Mouse (Mus musculus) myocyte (in vitro differentiated cells): ENCODE data around the gene Lalba.

Experiments used
- CEBPB ChIP-seq: IDR thresholded peaks from 2 replicates; pipeline ENCODE4 v1.6.1; 2011; ENCODE audit warnings: mild to moderate bottlenecking, moderate library complexity; ENCODE audit not compliant: poor library complexity, insufficient read depth, severe bottlenecking
- E2F4 ChIP-seq: IDR thresholded peaks from one replicate; pipeline ENCODE4 v1.6.1; 2011; ENCODE audit warnings: mild to moderate bottlenecking, control low read depth, moderate library complexity; ENCODE audit not compliant: insufficient read depth
- MAX ChIP-seq: IDR thresholded peaks from one replicate; pipeline ENCODE4 v1.6.1; 2011; ENCODE audit warnings: low read depth, mild to moderate bottlenecking, control low read depth
- MYOG ChIP-seq, 3 experiments: IDR thresholded peaks; one replicate each; pipeline ENCODE4 v1.6.1; 2011; ENCODE audit warnings: control low read depth in 2 of 3, low read depth in 2 of 3, mild to moderate bottlenecking in 2 of 3; ENCODE audit not compliant: insufficient read length in 2 of 3, control insufficient read depth in 1 of 3, insufficient read depth in 1 of 3
- POLR2A ChIP-seq: IDR thresholded peaks from one replicate; pipeline ENCODE4 v1.6.1; 2011; ENCODE audit warnings: low read depth, mild to moderate bottlenecking, control low read depth, moderate library complexity; ENCODE audit not compliant: insufficient read length
- POLR2AphosphoS2 ChIP-seq: IDR thresholded peaks from one replicate; pipeline ENCODE4 v1.6.1; 2011; ENCODE audit warnings: low read depth, control low read depth; ENCODE audit not compliant: insufficient read length
- REST ChIP-seq: IDR thresholded peaks from one replicate; pipeline ENCODE4 v1.6.1; 2011; ENCODE audit warnings: mild to moderate bottlenecking, control low read depth, moderate library complexity; ENCODE audit not compliant: insufficient read depth, insufficient read length
- USF1 ChIP-seq: IDR thresholded peaks from one replicate; pipeline ENCODE4 v1.6.1; 2011; ENCODE audit warnings: low read depth, mild to moderate bottlenecking, control low read depth, moderate library complexity

- TF ChIP-seq USF1 (no peak), MAX (no peak), POLR2A (no peak), MYOG (IDR thresholded peaks at IDR 0.05; ENCODE audit: control insufficient read depth in 1 of 3, insufficient read depth in 1 of 3, insufficient read length in 2 of 3, low read depth in 2 of 3) (no peak), CEBPB (no peak), E2F4 (no peak), POLR2AphosphoS2 (no peak), REST (no peak)
Measured at GRCm38 (mm10) chr15:98444561-98444960, 38.0 kb downstream of the Lalba start.
